Mouse (Mus musculus) heart, adult 2 months (tissue): ENCODE measurements around the gene Slamf9. TPM values are rescaled to one million over a fixed set of nuclear protein-coding genes. Genes with fewer than 3 reads are reported as not detected.

Source experiments
- DNase-seq, 2 experiments: peaks; one replicate each; pipeline ENCODE4 v3.0.0; 2021
- H3K27ac ChIP-seq: fragments of 200-600 bp; 2 replicates; pipeline ENCODE4 v1.8.1; 2022
- H3K27me3 ChIP-seq: fragments of 200-500 bp; 2 replicates; pipeline ENCODE4 v1.6.1; 2012; ENCODE audit warnings: mild to moderate bottlenecking, low read length, inconsistent platforms, mixed read lengths; ENCODE audit not compliant: control insufficient read depth, insufficient read depth
- H3K36me3 ChIP-seq: fragments of 200-500 bp; 2 replicates; pipeline ENCODE4 v1.6.1; 2012; ENCODE audit warnings: low read length, inconsistent platforms; ENCODE audit not compliant: control insufficient read depth, insufficient read depth
- H3K4me1 ChIP-seq: fragments of 200-500 bp; 2 replicates; pipeline ENCODE4 v1.6.1; 2011; ENCODE audit warnings: low read length; ENCODE audit not compliant: control insufficient read depth, insufficient read depth
- H3K4me3 ChIP-seq: fragments of 200-600 bp; 2 replicates; pipeline ENCODE4 v1.8.1; 2022
- H3K79me2 ChIP-seq: fragments of 200-500 bp; replicated peaks from 2 replicates; pipeline ENCODE4 v1.6.1; 2012; ENCODE audit warnings: mild to moderate bottlenecking, inconsistent platforms, low read length, moderate library complexity, mixed read lengths; ENCODE audit not compliant: control insufficient read depth, insufficient read depth
- H3K9ac ChIP-seq: fragments of 200-500 bp; 2 replicates; pipeline ENCODE4 v1.6.1; 2012; ENCODE audit warnings: low read depth, mild to moderate bottlenecking, control low read depth, inconsistent platforms, low read length, mixed read lengths
- CTCF ChIP-seq: fragments of 200-600 bp; IDR thresholded peaks from 2 replicates; pipeline ENCODE4 v1.8.1; 2022; ENCODE audit warnings: antibody characterized with exemption, mild to moderate bottlenecking, moderate library complexity
- EP300 ChIP-seq: fragments of 200-500 bp; IDR thresholded peaks from 2 replicates; pipeline ENCODE4 v1.6.1; 2011; ENCODE audit warnings: low read depth, low read length, control low read depth; ENCODE audit not compliant: insufficient read depth
- POLR2A ChIP-seq: fragments of 200-500 bp; IDR thresholded peaks from 2 replicates; pipeline ENCODE4 v1.6.1; 2011; ENCODE audit warnings: mild to moderate bottlenecking, low read depth, low read length, control low read depth; ENCODE audit not compliant: insufficient read depth
- WGBS: fragments of 180-500 bp; shearing (Covaris S2); methylation state at CpG from one replicate; pipeline ENCODE4 v1.1.7; 2018; 5-methylcytosine and 5-hydroxymethylcytosine counted together
- intact Hi-C: fragments of 180-260 bp; cut with DNase I; formaldehyde crosslinking; loops from one replicate; pipeline ENCODE4 v1.15.1; 2025
- polyA plus RNA-seq: library from polyadenylated mRNA; depleted of rRNA; stranded (reverse); fragments of >200 nt; gene quantifications from 2 replicates; pipeline ENCODE4 v1.2.3, GENCODE M21; 2012
- total RNA-seq, 2 experiments: library from RNA; stranded (reverse); gene quantifications; 2 replicates each; pipeline ENCODE4 v1.2.3; 2021

The Slamf9 gene
- total and polyA plus RNA-seq, 3 experiments = 1.2 to 7.0 (median 2.3) TPM

GRCm38 (mm10) chr1:172441935-172442445 lies 33.2 kb upstream of the Slamf9 start:
- H3K27ac ChIP-seq = no peak overlapping the region
- WGBS = 88% methylated on average over 9 of the region's 9 CpGs
- intact Hi-C loops = no loop called here
- DNase-seq = no peak
- H3K36me3 ChIP-seq = no peaks in the 10 kb centered on the region
- no peak for TF ChIP-seq EP300
- no peak for TF ChIP-seq CTCF
- TF ChIP-seq POLR2A = no peak
- no peak overlapping the region for H3K9ac ChIP-seq
- no peak overlapping the region for H3K4me3 ChIP-seq
- H3K27me3 ChIP-seq = no peaks in the 10 kb centered on the region
- no peaks in the 10 kb centered on the region for H3K4me1 ChIP-seq
- H3K79me2 ChIP-seq = no peaks in the 10 kb centered on the region

- H3K79me2 ChIP-seq = no peaks in the 10 kb centered on the region
- TF ChIP-seq EP300 = no peak
- TF ChIP-seq CTCF = peak; percentile 32
- TF ChIP-seq POLR2A = no peak
- 42% methylated on average over 2 of the region's 2 CpGs for WGBS
- H3K27me3 ChIP-seq = no peaks in the 10 kb centered on the region
- H3K4me1 ChIP-seq = no peaks in the 10 kb centered on the region
- H3K36me3 ChIP-seq = no peaks in the 10 kb centered on the region
- H3K4me3 ChIP-seq = no peak overlapping the region
- intact Hi-C loops = no loop called here
- no peak overlapping the region for H3K9ac ChIP-seq
- DNase-seq = no peak
- H3K27ac ChIP-seq = no peak overlapping the region
Observed at GRCm38 (mm10) chr1:172450226-172450625, 24.9 kb upstream of the Slamf9 start.

DNA sequence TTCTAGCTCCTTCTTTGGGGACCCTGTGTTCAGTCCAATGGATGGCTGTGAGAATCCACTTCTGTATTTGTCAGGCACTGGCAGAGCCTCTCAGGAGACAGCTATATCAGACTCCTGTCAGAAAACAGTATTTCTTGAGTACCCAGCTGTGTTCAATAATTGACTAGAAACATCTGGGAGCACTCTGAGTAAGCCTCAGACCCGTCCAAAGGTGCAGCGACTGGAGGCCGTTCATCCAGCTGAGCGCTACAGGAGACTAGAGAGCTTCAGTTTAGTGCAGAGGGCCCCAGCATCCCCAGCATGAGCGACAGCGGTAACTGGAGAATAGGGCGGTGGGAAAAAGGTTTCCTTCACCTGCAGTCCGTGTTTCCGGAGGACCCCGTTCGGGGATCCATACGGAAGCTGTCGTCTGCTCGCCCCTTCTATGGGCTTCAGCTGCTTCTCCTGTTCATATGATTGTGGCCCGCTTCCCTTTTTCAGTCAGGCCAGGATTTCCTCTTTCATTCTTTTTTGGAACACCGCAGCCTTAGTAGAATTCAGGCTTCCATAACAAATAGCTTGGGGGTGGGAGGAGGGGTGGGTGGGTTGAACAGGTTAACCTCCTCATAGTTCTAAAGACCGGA lies 24.2 kb upstream of the Slamf9 start:
- no peaks in the 10 kb centered on the region for H3K79me2 ChIP-seq

DNA sequence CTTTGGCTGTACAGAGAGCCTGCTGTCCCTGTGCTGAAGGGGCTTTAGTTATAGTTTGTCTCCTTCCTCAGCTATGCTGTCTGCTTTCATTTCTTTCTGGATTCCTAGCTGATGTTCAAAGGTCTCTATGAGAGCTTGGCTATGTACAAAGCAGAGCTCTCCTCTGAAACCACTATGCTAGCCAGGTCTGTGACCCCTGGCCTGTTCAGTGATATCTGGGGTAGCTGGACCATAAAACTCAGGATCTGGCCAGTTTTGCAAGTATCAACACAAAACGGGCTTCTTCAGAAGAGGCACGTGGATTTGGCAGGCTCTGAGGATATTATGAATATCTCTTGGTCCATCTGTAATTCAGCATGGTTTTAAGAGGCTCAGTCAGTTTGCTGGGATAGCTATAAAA lies 22.2 kb upstream of the Slamf9 start:
- H3K27me3 ChIP-seq = no peaks in the 10 kb centered on the region
- no peak overlapping the region for H3K27ac ChIP-seq
- no peak overlapping the region for H3K4me3 ChIP-seq
- no peak for TF ChIP-seq EP300
- no peak for TF ChIP-seq CTCF
- TF ChIP-seq POLR2A = no peak
- no peaks in the 10 kb centered on the region for H3K4me1 ChIP-seq
- no peak for DNase-seq
- H3K36me3 ChIP-seq = no peaks in the 10 kb centered on the region
- intact Hi-C loops = no loop called here
- no peak overlapping the region for H3K9ac ChIP-seq
- 70% methylated on average over 2 of the region's 2 CpGs for WGBS
- no peaks in the 10 kb centered on the region for H3K79me2 ChIP-seq

More for the DNA sequence above, 24.2 kb upstream of the Slamf9 start:
- Histone ChIP-seq H3K4me3 (no peak overlapping the region), H3K27ac (no peak overlapping the region), H3K9ac (no peak overlapping the region), H3K27me3 (no peaks in the 10 kb centered on the region), H3K36me3 (no peaks in the 10 kb centered on the region), H3K4me1 (no peaks in the 10 kb centered on the region)
- intact Hi-C loops = no loop called here
- 40% methylated on average over 17 of the region's 17 CpGs for WGBS
- TF ChIP-seq CTCF (no peak), POLR2A (no peak), EP300 (no peak)
- DNase-seq = no peak

DNA sequence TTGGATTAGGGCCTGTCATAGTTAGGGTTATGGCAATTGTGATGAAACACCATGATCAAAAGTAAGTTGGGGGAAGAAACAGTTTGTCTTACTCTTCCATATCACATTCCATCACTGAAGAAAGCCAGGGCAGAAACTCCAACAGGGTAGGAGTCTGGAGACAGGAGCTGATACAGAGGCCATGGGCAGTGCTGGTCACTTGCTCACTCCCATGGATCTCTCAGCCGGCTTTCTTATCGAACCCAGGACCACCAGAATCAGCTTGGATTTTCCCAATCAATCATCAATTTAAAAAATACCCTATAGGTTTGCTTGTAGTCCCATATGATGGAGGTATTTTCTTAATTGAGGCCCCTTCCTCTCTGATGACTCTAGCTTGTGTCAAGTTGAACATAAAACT lies 21.3 kb upstream of the Slamf9 start:
- H3K9ac ChIP-seq = no peak overlapping the region
- H3K27ac ChIP-seq = no peak overlapping the region
- DNase-seq = no peak
- no peaks in the 10 kb centered on the region for H3K4me1 ChIP-seq
- intact Hi-C loops = no loop called here
- no peak for TF ChIP-seq CTCF
- TF ChIP-seq POLR2A = no peak
- no peak for TF ChIP-seq EP300
- WGBS = 92% methylated on average over 2 of the region's 2 CpGs
- H3K4me3 ChIP-seq = no peak overlapping the region
- H3K27me3 ChIP-seq = no peaks in the 10 kb centered on the region
- no peaks in the 10 kb centered on the region for H3K36me3 ChIP-seq
- no peaks in the 10 kb centered on the region for H3K79me2 ChIP-seq

DNA sequence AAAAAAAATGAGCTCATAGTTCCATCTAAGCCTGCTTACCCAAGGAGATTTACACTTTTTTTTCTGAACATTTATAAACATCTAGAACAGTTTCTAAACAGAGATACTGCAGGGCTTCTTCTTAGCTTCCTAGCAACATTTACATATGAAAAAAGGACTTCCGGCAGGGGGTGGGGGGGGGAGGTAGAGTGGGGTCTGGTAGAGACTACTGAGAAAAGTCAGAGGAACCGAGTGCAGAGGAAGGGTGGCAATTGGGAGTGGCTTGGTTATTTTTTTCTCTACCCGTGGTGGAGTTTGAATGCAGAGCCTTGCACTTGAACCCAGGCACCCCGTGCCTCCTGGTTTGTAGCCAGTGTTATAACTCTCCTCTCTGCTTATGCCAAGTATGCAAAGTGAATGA lies 19.7 kb upstream of the Slamf9 start:
- H3K27ac ChIP-seq = no peak overlapping the region; the same call in 1 of the 2 replicates
- H3K36me3 ChIP-seq = no peaks in the 10 kb centered on the region
- intact Hi-C loops = no loop called here
- no peak for DNase-seq
- no peak overlapping the region for H3K4me3 ChIP-seq
- TF ChIP-seq POLR2A (no peak), EP300 (no peak), CTCF (no peak)
- no peaks in the 10 kb centered on the region for H3K4me1 ChIP-seq
- H3K9ac ChIP-seq = no peak overlapping the region
- no peaks in the 10 kb centered on the region for H3K79me2 ChIP-seq
- H3K27me3 ChIP-seq = no peaks in the 10 kb centered on the region
- WGBS = 27% methylated on average over 4 of the region's 4 CpGs
